Mouse (Mus musculus): Measurements from ENCODE around the gene Serpinb5.
"Not testable (repeated sequence)": the region's sequence is repeated elsewhere in the genome, so short reads cannot be mapped to it uniquely, and the experiment has no call there.

Serpinb5 gene

DNA sequence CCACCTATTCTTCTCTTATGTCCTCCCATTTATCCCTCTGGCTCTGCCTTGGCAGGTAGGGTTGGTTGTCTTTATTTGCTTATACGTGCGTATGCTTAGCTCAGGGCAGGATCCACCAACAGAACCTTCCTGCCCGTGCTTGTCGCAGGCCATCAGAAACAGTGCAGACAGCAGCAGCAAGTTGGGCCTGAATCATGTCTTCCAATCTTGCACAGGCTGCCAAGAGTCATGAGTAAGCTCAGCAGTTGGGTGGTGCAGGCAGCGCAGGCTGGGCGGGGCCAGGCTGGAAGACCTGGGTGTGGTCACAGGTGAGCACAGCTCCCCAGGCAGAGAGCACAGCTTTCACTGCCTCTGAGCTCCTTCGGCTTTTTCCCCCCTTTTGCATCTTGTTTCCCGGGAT lies at the start of gene Serpinb5:
Gene Serpinb5, plus strand, starts transcription at position 327 of the 400 bp plus-strand sequence.
- POLR2A ChIA-PET, result interaction anchor here in 1 of 4 experiments (0.7 kb wide), 1 partner anchor 354 kb away, joined by 3 read pairs; no protein-coding TSS in a partner anchor

DNA sequence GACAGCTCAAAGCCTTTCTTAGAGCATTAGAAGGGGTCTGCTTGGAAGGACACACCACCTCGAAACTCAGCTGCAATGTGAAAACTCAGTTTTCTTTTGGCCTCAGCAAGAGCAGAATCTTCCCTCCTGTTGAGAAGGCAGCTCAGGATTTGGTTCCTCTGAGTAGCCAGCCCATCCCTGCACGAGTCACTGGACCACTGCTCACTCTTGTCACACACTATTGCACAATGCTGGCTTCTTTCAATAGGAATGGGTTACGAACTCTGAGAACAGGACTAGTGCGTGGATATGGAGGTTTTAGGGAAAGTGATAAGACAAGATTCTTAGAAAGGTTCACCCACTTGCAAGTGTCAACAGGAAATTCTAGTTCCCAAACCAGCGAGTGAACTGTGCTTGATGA lies 46.1 kb upstream of the Serpinb5 start:
- ChIA-PET CTCF (no interaction called here), POLR2A (no interaction called here)

More for the DNA sequence above, at the start of gene Serpinb5:
- CTCF ChIA-PET, result no interaction called here

DNA sequence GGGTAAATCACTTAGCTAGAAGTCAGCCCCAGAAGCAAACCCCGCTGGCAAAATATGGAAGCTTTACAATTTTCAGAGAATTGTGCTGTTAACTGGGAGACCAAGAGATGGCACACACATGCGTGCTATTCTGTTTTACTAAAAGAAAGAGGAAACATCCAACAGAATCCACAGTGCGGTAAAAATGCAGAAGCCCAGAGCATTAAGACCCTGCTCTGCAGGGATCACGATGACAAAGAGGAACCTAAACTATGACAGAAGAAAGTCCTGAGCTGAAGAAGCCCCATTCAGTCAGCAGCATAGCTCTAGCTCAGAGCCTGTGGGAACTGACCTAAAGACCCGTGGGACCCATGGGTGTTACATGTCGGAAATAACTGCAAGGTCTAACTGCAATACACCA lies 45.7 kb upstream of the Serpinb5 start:
- ChIA-PET POLR2A (no interaction called here), CTCF (no interaction called here)

DNA sequence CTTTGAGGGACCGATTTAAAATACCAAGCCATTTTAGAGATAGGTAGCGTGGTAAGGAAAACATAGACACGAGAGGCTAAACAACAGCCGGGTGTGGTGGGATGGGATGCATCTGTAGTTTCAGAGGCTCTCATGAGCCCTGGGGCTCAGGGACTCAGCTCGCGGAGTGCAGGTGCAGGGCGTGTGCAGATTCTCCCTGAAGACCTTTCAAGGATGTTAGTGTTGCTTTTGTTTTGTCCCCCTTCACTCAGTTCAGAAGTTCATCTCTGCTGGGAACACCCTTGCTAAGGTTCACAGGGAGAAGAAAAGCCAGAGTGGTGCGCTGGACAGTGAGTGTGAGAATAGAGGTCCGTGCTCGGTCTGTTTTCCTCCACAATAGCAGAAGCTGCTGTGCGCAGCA lies 44.2 kb upstream of the Serpinb5 start:
- POLR2A ChIA-PET, result interaction anchor here in 1 of 4 experiments (0.6 kb wide), 1 partner anchor 271 kb away, joined by 3 read pairs; no protein-coding TSS in a partner anchor
- CTCF ChIA-PET, result no interaction called here

DNA sequence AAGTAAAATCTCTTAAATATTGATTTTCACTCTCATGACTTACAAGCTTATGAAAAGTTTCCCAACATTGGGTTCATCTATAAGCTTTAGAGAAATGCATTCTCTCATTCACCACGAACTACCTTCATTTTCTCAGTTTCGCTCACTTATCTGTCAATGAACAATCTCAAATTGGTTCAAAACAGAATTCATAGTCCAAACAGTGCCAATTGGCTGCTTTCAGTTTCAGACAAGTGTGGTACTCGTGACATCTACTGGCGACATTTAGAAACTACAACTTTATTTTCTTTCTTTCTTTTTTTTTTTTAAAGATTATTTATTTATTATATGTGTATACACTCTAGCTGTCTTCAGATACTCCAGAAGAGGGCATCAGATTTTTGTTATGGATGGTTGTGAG lies 42.6 kb upstream of the Serpinb5 start:
- POLR2A ChIA-PET, result interaction anchor here in 1 of 4 experiments (1.2 kb wide), 1 partner anchor 21 kb away, joined by 3 read pairs; the partner anchor contains the start of gene Vps4b
- CTCF ChIA-PET, result interaction anchor here in 1 of 4 experiments (0.6 kb wide), 1 partner anchor 161 kb away, joined by 4 read pairs; no protein-coding TSS in a partner anchor

DNA sequence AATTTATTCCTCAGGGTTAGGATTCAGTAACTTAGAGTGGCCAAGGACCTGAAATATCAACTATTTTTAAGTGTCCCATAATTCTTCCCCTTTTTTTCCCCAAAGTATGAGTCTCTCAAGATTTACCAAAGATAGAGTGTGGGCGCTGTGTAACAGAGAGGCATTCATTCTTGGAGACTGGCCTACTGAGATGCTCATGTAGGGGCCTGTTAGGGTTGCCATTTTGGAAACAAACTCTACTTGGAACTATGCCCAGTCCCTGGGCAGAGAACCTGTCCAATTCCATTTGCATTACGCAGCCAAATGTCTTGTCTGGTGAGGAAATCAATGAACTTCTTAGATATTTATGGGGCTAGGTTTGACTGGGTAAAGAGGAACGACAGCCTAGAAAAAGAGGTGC lies 38.7 kb upstream of the Serpinb5 start:
- ChIA-PET POLR2A (no interaction called here), CTCF (no interaction called here)

DNA sequence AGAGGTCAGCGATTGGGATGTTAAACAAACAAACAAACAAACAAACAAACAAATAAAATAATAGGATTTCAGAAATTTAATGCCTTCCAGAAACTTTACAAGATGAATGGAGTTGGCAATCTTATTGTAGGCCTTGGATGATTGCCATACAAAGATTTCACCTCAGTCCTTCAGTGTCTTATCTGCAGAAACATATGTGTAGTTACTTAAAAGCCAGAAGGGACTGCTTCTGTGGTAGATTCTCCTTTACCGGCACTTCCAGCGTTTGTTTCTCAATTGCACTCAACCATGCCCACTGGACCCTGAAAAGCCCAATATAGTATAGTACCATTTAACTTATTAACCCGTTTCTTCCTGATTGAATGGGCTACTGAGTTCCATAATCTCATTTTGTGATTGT lies 32.2 kb upstream of the Serpinb5 start:
- ChIA-PET POLR2A (no interaction called here), CTCF (no interaction called here)

DNA sequence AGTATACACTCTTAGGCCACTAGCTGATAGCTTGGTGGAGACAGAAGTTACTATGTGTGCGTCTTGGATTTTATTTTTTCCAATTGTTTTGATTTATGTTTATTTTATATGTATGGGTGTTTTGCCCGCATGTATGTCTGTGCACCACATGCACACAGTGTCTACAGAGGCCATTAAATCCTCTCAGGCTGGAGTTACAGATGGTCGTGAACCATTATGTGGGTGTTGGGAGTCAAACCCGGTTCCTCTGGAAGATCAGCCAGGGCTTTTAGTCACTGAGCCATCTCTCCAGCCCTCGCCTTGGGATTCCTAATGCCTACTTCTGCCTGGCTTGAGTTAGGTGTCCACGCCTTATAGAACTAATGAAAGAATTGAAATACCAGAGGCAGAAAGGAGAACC lies 4.6 kb downstream of the Serpinb5 start:
- POLR2A ChIA-PET, result no interaction called here
- CTCF ChIA-PET, result no interaction called here

DNA sequence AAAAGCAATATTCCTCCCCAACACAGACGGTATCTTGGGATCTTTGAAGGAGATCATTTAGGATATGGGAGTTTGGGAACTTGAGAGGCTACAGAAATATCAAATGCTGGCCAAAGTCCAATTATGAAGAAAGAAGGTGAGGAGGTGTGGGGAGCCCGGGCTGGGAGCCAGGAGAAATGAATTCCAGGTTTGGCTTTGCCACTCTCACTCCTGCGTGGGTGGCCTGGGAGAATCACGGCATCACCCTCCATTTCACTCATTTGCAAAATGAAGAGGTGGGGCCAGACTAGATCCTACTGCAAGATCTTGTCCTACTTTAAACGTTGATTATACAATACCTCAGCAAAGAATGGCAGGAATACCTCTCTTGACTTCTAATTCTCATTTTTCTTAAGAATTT lies 5.1 kb downstream of the Serpinb5 start:
- POLR2A ChIA-PET, result no interaction called here
- CTCF ChIA-PET, result no interaction called here

DNA sequence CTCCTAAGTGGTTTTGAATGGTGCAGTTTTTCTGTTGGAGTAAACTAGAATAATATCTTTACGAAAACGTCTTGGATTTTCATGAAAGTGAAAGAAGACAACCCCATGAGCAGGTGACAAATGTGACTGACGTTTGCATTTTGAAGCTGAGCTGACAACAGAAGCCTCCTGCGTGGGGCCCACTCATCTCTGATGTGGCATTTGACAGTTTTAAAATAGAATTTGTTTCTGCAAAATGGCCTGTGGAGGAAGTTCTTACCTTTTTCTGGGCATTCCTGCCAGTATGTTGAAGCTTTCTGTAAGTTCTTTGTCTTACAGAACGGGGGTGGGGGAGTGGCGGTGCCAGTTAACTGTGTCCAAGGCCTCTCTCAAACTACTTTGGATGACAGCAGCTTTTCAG lies 5.8 kb downstream of the Serpinb5 start:
- ChIA-PET CTCF (no interaction called here), POLR2A (no interaction called here)

DNA sequence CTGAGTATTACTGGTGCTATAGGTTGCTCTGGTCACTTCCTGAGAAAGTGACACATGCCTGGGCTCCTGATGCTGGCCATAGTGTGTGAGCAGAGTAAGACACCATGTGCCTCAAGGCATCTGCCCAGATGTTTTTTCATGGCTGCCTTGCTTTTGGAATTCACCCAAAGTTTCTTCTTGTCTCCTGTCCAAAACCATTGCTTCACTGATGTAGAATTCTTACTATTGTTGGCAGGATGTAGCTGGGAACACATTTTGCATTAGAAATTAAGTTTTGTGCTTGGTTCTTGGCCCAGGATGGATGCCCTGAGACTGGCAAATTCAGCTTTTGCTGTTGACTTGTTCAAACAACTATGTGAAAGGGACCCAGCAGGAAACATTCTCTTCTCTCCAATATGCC lies 9.0 kb downstream of the Serpinb5 start:
- POLR2A ChIA-PET, result no interaction called here
- CTCF ChIA-PET, result no interaction called here

DNA sequence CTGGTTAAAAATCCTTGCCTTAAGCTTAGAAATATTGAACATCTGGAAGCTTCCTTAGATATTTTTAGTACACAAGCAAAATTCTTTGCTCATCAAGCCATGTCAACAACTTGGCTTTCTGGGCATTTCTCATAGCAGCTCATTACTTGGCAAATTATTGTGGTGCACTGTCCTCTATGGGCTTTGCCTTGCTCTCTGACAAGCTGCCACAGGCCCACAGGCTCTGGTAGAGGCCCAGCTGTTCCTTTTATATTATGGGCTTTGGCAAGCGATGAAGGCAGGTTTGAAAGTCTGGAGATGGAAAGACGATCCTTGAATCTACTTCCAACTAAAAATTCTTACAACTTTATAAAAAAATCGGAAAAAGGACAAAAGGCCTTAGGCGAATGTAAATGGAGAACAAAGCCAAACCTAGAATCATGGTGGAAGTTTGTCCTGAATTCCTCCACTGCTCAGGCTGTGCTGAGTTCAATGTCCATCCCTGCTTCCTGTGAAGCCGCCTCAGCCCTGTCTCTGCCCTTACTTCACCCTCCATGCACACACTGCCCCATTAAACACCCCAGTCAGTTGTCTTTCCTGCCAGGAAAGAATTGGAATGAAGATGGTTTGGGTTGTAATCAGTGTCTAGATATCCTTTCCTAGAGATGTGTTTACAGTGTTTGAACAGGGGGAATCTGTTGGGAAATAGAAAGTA lies 14.4 kb downstream of the Serpinb5 start:
- ChIA-PET CTCF (interaction anchor here in 1 of 4 experiments (1.1 kb wide), 1 partner anchor 8 kb away, joined by 5 read pairs; no protein-coding TSS in a partner anchor), POLR2A (no interaction called here)

DNA sequence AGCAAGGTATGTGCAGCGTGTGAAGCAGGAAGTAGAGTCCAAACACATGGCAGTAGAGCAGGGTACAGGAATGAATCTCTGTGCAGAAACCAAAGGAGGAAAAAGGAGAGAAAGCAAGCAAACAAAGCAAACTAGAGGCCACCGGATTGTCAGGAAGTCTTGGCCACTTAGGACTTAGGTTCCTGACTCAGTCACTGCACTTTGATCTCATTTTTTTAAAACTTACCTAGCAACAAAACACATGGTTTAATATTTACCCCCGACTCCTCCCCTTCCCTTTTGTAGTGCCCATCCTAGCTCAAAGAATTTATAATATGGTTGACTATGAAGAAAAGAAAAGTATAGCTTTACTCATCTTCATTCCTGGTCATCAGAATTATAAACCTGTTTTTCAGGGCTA lies 15.2 kb downstream of the Serpinb5 start:
- ChIA-PET POLR2A (no interaction called here), CTCF (no interaction called here)

DNA sequence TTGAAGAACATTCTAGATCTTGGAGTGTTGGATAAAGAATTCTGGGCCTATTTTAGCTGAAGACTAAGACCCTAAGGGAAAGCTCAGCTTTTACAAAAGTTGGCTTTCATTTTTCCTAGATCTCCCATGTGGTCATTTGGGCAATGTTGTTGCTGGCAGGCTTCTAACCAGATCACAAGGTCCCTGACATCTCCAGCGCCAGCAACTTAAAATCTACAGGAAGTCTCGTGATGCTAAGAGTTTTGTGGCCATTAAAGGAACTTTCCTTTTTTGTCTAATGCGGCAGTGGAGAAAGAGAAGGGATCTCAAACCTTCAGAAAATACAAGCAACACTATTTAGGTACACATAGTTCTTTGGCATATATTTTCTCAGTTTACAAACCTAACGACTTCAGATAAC lies 21.8 kb downstream of the Serpinb5 start:
- ChIA-PET CTCF (no interaction called here), POLR2A (no interaction called here)

DNA sequence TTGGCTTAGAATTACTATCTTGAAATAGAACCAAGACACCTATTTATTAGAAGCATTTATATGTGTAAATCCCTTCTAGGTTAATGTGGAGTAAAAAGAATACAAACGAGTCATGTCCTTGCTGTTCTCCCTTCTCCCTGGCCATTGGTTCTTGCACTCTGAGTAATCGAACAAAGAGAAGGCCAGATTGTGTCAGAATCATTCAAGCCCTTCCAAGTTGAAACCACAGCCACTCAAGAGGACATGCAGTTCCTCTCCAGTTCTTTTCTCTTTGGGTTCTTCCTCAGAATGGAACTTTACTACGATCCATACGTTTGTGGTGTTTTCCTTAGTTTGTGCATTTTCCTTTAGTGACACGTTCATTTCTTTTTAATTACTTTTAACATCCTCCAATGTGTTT lies 22.4 kb downstream of the Serpinb5 start:
- ChIA-PET POLR2A (no interaction called here), CTCF (interaction anchor here in 2 of 4 experiments (0.6 to 1.2 kb wide), 2 partner anchors 8 to 1505 kb away, joined by 3 to 5 read pairs; no protein-coding TSS in a partner anchor)

DNA sequence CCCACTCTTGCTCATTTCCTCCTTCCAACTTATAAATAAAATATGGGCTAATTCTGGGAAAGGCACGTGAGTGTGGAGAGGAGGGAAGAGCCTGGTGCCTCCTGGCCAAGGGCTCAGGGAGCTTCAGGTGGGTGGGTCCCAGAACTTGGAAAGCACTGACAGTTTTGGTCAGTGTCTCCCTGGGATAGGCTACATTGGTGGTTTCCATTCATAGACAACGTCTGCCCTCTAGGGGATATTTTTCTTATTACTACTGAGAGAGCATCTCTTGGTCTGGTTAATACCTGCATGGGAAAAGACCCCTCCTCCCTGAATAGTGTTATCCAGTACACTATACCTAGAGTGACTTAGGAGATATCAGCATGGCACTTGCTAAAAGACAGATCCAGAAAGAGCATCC lies 22.8 kb downstream of the Serpinb5 start:
- ChIA-PET CTCF (interaction anchor here in 2 of 4 experiments (0.6 to 1.2 kb wide), 2 partner anchors 9 to 1506 kb away, joined by 3 to 5 read pairs; no protein-coding TSS in a partner anchor), POLR2A (no interaction called here)

DNA sequence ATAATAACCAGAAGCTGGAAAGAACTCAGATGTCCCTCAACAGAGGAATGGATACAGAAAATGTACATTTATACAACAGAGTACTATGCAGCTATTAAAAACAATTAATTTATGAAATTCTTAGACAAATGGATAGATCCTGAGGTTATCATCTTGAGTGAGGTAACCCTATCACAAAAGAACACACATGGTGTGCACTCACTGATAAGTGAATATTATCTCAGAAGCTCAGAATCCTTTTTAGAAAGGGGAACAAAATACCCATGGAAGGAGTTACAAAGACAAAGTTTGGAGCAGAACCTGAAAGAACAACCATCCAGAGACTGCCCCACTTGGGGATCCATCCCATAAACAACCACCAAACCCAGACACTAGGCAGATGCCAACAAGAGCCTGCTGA lies 34.2 kb downstream of the Serpinb5 start:
- POLR2A ChIA-PET, result not testable (repeated sequence)

DNA sequence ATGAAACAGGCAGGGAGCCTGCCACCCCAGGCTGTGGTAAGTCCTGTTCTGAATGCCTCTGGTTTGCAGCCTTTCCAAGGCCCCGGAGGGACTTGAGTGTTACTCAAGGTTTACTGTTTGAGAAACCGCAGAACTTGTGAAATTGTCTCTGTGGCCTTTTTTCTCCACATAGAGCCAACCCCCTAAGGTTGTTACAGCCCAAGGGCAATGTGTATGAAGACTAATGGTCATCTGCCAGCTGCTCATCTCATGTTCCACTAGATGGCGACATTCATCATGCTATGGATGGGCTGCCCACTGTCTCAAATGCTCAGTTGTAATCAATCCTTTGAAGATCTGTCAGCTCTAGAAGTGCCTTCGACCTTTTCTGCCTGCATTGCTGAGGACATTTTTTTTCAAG lies 40.4 kb downstream of the Serpinb5 start:
- ChIA-PET CTCF (interaction anchor here (0.5 to 1.1 kb wide), 10 partner anchors 11 to 1341 kb away, joined by 3 to 5 read pairs (median 3); no protein-coding TSS in a partner anchor), POLR2A (no interaction called here)

More for the DNA sequence above, 34.2 kb downstream of the Serpinb5 start:
- CTCF ChIA-PET, result interaction anchor here in 1 of 4 experiments (0.6 kb wide), 1 partner anchor 226 kb away, joined by 4 read pairs; no protein-coding TSS in a partner anchor

DNA sequence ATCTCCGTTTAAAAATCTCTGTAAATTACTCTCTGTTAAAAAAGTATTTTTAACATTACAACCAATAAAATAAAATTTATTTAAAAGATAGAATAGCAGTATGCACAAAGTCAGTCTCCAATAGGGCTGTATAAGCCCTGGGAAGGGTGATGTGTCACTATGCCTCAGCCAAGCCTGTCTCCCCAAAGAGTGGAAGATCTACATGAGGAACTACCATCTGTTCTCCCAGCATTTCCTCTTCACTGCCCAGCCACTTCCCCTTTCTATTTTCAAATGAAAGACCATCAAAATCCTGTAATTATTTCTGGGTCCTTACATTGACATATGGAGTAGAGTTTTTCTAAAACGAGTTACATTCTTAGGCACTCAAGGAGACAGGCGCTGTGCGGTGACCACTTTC lies 71.0 kb downstream of the Serpinb5 start:
- CTCF ChIA-PET, result no interaction called here

More for the DNA sequence above, 71.0 kb downstream of the Serpinb5 start:
- POLR2A ChIA-PET, result no interaction called here

All from embryonic stem cell, embryonic (primary cell).